Mouse (Mus musculus): ENCODE results near the gene Slc2a10. TPM values are rescaled to one million over a fixed set of nuclear protein-coding genes. Genes with fewer than 3 reads are reported as not detected.

Gene Slc2a10
- polyA plus RNA-seq, 1 experiment from 2014 or later: 6.9 TPM

GRCm38 (mm10) chr2:165512426-165512825 is 8.8 kb downstream of the Slc2a10 start:
- Histone ChIP-seq H3K27me3 (replicated peaks; ENCODE audit: insufficient read depth, low read length) (no peaks in the 10 kb centered on the region), H3K9me3 (ENCODE audit: low read length) (no peaks in the 10 kb centered on the region), H3K4me1 (ENCODE audit: insufficient read depth, low read depth, low read length) (0 out of 2 replicates have a peak, but pooled peaks cover 3% of the 10 kb centered on the region), H3K27ac (ENCODE audit: low read length) (no peak overlapping the region), H3K4me2 (replicated peaks; ENCODE audit: low read depth, low read length) (no peak overlapping the region), H3K9ac (replicated peaks; ENCODE audit: low read depth) (no peak overlapping the region), H3K4me3 (ENCODE audit: low read depth, low read length) (no peak overlapping the region), H3K36me3 (ENCODE audit: insufficient read depth, low read length) (no peaks in the 10 kb centered on the region)
- 38% methylated on average over 7 of the region's 7 CpGs for WGBS
- no peak for ATAC-seq
- TF ChIP-seq EP300 (IDR thresholded peaks at IDR 0.05) (no peak), CTCF (IDR thresholded peaks at IDR 0.05) (no peak)
- no peak for DNase-seq (ENCODE audit: low spot score)

DNA sequence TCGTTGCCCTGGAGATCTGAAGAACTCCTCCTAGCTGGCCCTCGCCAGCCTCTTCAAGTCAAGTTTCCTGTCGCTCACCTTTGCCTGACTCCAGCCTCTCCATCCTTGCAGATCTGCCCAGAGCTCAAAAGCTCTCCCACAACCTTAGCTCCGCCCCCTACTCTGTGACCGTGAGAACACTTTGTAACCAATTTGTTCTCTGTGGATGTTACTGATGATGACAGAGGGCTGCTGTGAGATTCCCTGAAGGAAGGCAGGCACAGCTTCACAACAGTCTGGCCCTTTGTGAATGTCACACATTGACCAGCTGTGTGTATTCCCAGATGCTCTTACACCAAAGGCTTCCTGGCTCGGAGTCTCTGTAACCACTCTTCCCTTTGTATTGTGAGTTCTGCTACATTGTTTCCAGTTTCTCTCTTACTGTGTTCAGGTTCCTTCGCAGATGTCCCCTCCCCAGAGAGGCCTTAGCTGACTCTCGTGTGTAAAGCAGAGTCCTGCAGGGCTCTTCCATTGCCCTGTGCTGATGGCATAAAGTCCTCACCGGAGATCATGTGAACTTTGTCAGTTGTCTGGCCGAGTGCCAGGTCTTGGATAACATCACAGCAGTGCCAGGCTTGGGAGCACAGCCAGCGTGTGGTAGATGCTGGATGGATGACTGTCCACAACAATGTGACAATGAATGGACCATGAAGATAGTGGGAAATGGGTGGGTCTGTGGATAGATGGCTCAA is 9.4 kb downstream of the Slc2a10 start:
- ATAC-seq: peak; percentile 88
- no peaks in the 10 kb centered on the region for H3K27me3 ChIP-seq (replicated peaks; ENCODE audit: insufficient read depth, low read length)
- no peaks in the 10 kb centered on the region for H3K36me3 ChIP-seq (ENCODE audit: insufficient read depth, low read length)
- H3K4me2 ChIP-seq (replicated peaks; ENCODE audit: low read depth, low read length): no peak overlapping the region
- 0 out of 2 replicates have a peak overlapping the region, but pooled peaks have one; percentile 51 for H3K27ac ChIP-seq (ENCODE audit: low read length)
- no peaks in the 10 kb centered on the region for H3K9me3 ChIP-seq (ENCODE audit: low read length)
- 0 out of 2 replicates have a peak, but pooled peaks cover 3% of the 10 kb centered on the region for H3K4me1 ChIP-seq (ENCODE audit: insufficient read depth, low read depth, low read length)
- 19% methylated on average over 11 of the region's 11 CpGs for WGBS
- no peak overlapping the region for H3K9ac ChIP-seq (replicated peaks; ENCODE audit: low read depth)
- H3K4me3 ChIP-seq (ENCODE audit: low read depth, low read length): no peak overlapping the region
- DNase-seq (ENCODE audit: low spot score): peak; percentile 79
- TF ChIP-seq CTCF (IDR thresholded peaks at IDR 0.05): no peak
- TF ChIP-seq EP300 (IDR thresholded peaks at IDR 0.05): peak; percentile 41

- Histone ChIP-seq H3K9ac (replicated peaks; ENCODE audit: low read depth) (no peak overlapping the region), H3K27me3 (replicated peaks; ENCODE audit: insufficient read depth, low read length) (no peaks in the 10 kb centered on the region), H3K27ac (ENCODE audit: low read length) (no peak overlapping the region), H3K9me3 (ENCODE audit: low read length) (no peaks in the 10 kb centered on the region), H3K4me2 (replicated peaks; ENCODE audit: low read depth, low read length) (no peak overlapping the region), H3K4me1 (ENCODE audit: insufficient read depth, low read depth, low read length) (0 out of 2 replicates have a peak, but pooled peaks cover 3% of the 10 kb centered on the region), H3K36me3 (ENCODE audit: insufficient read depth, low read length) (peaks cover 4% of the 10 kb centered on the region; the same call in 1 of the 2 replicates), H3K4me3 (ENCODE audit: low read depth, low read length) (no peak overlapping the region)
- ATAC-seq (no peak), DNase-seq (ENCODE audit: low spot score) (no peak)
- 94% methylated on average over 20 of the region's 20 CpGs for WGBS
- TF ChIP-seq CTCF (IDR thresholded peaks at IDR 0.05) (no peak), EP300 (IDR thresholded peaks at IDR 0.05) (no peak)
Measured at GRCm38 (mm10) chr2:165515178-165515728, 11.7 kb downstream of the Slc2a10 start.

DNA sequence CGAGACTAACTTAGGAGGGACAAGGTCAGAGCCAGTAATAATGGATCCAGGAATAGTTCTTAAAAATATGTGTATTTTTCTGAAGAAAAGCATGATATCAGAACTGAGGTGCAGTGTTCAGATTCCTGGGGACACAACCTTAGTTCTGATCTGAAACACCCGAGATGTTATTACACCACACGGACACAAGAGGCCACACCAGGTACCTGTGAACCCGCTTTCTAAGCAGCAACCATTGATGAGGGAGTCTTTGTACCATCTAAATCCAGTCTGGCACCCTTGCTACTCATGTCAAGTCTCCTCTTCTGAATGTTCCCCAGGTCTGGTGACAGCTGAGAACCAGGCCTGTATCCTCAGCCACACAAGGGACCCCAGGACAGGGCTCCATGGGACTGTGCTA is 22.0 kb downstream of the Slc2a10 start:
- Histone ChIP-seq H3K9me3 (ENCODE audit: low read length) (no peaks in the 10 kb centered on the region), H3K9ac (replicated peaks; ENCODE audit: low read depth) (no peak overlapping the region), H3K27me3 (replicated peaks; ENCODE audit: insufficient read depth, low read length) (no peaks in the 10 kb centered on the region), H3K36me3 (ENCODE audit: insufficient read depth, low read length) (no peaks in the 10 kb centered on the region), H3K4me3 (ENCODE audit: low read depth, low read length) (no peak overlapping the region), H3K4me2 (replicated peaks; ENCODE audit: low read depth, low read length) (no peak overlapping the region), H3K4me1 (ENCODE audit: insufficient read depth, low read depth, low read length) (no peaks in the 10 kb centered on the region), H3K27ac (ENCODE audit: low read length) (no peak overlapping the region)
- TF ChIP-seq CTCF (IDR thresholded peaks at IDR 0.05): peak; percentile 22
- TF ChIP-seq EP300 (IDR thresholded peaks at IDR 0.05): no peak
- ATAC-seq (no peak), DNase-seq (ENCODE audit: low spot score) (no peak)
- 53% methylated on average over 4 of the region's 4 CpGs for WGBS

GRCm38 (mm10) chr2:165529106-165529505 is 25.5 kb downstream of the Slc2a10 start:
- no peak overlapping the region for H3K4me2 ChIP-seq (replicated peaks; ENCODE audit: low read depth, low read length)
- H3K27ac ChIP-seq (ENCODE audit: low read length): no peak overlapping the region
- no peaks in the 10 kb centered on the region for H3K4me1 ChIP-seq (ENCODE audit: insufficient read depth, low read depth, low read length)
- no peak for ATAC-seq
- H3K4me3 ChIP-seq (ENCODE audit: low read depth, low read length): no peak overlapping the region
- no peaks in the 10 kb centered on the region for H3K9me3 ChIP-seq (ENCODE audit: low read length)
- no peaks in the 10 kb centered on the region for H3K27me3 ChIP-seq (replicated peaks; ENCODE audit: insufficient read depth, low read length)
- TF ChIP-seq EP300 (IDR thresholded peaks at IDR 0.05): no peak
- peak; percentile 99 for TF ChIP-seq CTCF (IDR thresholded peaks at IDR 0.05)
- no peaks in the 10 kb centered on the region for H3K36me3 ChIP-seq (ENCODE audit: insufficient read depth, low read length)
- WGBS: 17% methylated on average over 8 of the region's 8 CpGs
- no peak overlapping the region for H3K9ac ChIP-seq (replicated peaks; ENCODE audit: low read depth)
- peak; percentile 66 for DNase-seq (ENCODE audit: low spot score)

- Histone ChIP-seq H3K4me2 (replicated peaks; ENCODE audit: low read depth, low read length) (no peak overlapping the region), H3K36me3 (ENCODE audit: insufficient read depth, low read length) (no peaks in the 10 kb centered on the region), H3K27ac (ENCODE audit: low read length) (no peak overlapping the region), H3K27me3 (replicated peaks; ENCODE audit: insufficient read depth, low read length) (no peaks in the 10 kb centered on the region), H3K4me1 (ENCODE audit: insufficient read depth, low read depth, low read length) (no peaks in the 10 kb centered on the region), H3K4me3 (ENCODE audit: low read depth, low read length) (no peak overlapping the region), H3K9ac (replicated peaks; ENCODE audit: low read depth) (no peak overlapping the region), H3K9me3 (ENCODE audit: low read length) (no peaks in the 10 kb centered on the region)
- TF ChIP-seq EP300 (IDR thresholded peaks at IDR 0.05) (no peak), CTCF (IDR thresholded peaks at IDR 0.05) (no peak)
- DNase-seq (ENCODE audit: low spot score) (no peak), ATAC-seq (no peak)
- 55% methylated on average over 6 of the region's 6 CpGs for WGBS
Measured at GRCm38 (mm10) chr2:165533789-165534188, 30.2 kb downstream of the Slc2a10 start.

Measured in lung, postnatal 0 days (tissue).